Mouse (Mus musculus) heart, embryonic 15.5 days (tissue): ENCODE results near the gene Snx25. TPM values are rescaled to one million over a fixed set of nuclear protein-coding genes. Genes with fewer than 3 reads are reported as not detected.
A peak's percentile ranks its signal among the peaks of the same experiment; 100 is the strongest.

ENCODE experiments used
- ATAC-seq: fragments of 200-750 bp; cut with Nextera tagmentation; replicated peaks from 2 replicates; pipeline ENCODE4 v1.8.0; 2017; ENCODE audit warnings: low read depth, moderate TSS enrichment; ENCODE audit not compliant: insufficient number of reproducible peaks, insufficient read depth, low FRiP score
- H3K27ac ChIP-seq: fragments of 300-500 bp; sonication (generic); 2 replicates; pipeline ENCODE4 v1.5.1; 2015; ENCODE audit warnings: mild to moderate bottlenecking, inconsistent platforms
- H3K27me3 ChIP-seq: fragments of 300-500 bp; sonication (generic); 2 replicates; pipeline ENCODE4 v1.6.1; 2015; ENCODE audit warnings: inconsistent platforms
- H3K36me3 ChIP-seq: fragments of 300-500 bp; sonication (generic); 2 replicates; pipeline ENCODE4 v1.6.1; 2015; ENCODE audit warnings: mild to moderate bottlenecking, inconsistent platforms
- H3K4me1 ChIP-seq: fragments of 300-500 bp; sonication (generic); replicated peaks from 2 replicates; pipeline ENCODE4 v1.6.1; 2015; ENCODE audit warnings: inconsistent platforms
- H3K4me2 ChIP-seq: fragments of 300-500 bp; sonication (generic); 2 replicates; pipeline ENCODE4 v1.6.1; 2015; ENCODE audit warnings: inconsistent platforms, mild to moderate bottlenecking, moderate library complexity
- H3K4me3 ChIP-seq: fragments of 300-500 bp; sonication (generic); 2 replicates; pipeline ENCODE4 v1.5.1; 2015; ENCODE audit warnings: mild to moderate bottlenecking, inconsistent platforms
- H3K9ac ChIP-seq: fragments of 300-500 bp; sonication (generic); 2 replicates; pipeline ENCODE4 v1.6.1; 2015; ENCODE audit warnings: mild to moderate bottlenecking, inconsistent platforms
- H3K9me3 ChIP-seq: fragments of 300-500 bp; sonication (generic); replicated peaks from 2 replicates; pipeline ENCODE4 v1.6.1; 2016; ENCODE audit warnings: inconsistent platforms
- WGBS: fragments of 180-500 bp; shearing (Covaris S2); methylation state at CpG from one replicate; pipeline ENCODE4 v1.1.7; 2015; ENCODE audit warnings: mixed read lengths; 5-methylcytosine and 5-hydroxymethylcytosine counted together
- polyA plus RNA-seq: library from polyadenylated mRNA; unstranded; fragments of >200 nt; fragmentation: Nextera tagmentation; extraction: Ambion mirVana; gene quantifications from 2 replicates; pipeline ENCODE4 v1.2.1, GENCODE M21; 2015

Snx25 gene
- polyA plus RNA-seq, 1 experiment from 2014 or later: 3.1 TPM

DNA sequence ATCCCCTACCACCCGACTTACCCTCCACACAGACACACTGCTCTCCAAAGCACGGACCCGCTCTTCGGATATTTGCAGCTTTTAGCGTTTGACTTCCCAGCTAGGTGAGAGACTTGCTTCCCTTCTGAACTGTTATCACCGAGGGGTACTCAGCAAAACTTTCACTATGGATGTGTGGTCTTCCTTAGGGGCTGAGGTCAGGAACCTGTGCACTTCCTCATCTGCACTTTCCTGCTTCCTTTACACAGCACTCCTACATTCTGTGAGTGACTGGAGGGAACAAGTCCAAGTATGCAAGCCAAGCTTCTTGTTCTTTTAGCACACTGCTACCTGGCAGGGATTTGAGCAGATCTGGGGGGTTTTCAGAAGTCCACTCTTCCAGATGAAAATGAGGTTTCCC is 73.1 kb downstream of the Snx25 start:
- 68% methylated on average over 6 of the region's 6 CpGs for WGBS
- H3K4me2 ChIP-seq: no peak overlapping the region
- no peak overlapping the region for H3K9ac ChIP-seq
- no peak overlapping the region for H3K27ac ChIP-seq
- no peaks in the 10 kb centered on the region for H3K36me3 ChIP-seq
- H3K9me3 ChIP-seq: no peaks in the 10 kb centered on the region
- 0 out of 2 replicates have a peak, but pooled peaks cover 3% of the 10 kb centered on the region for H3K4me1 ChIP-seq
- H3K4me3 ChIP-seq: no peak overlapping the region
- no peaks in the 10 kb centered on the region for H3K27me3 ChIP-seq
- no peak for ATAC-seq

DNA sequence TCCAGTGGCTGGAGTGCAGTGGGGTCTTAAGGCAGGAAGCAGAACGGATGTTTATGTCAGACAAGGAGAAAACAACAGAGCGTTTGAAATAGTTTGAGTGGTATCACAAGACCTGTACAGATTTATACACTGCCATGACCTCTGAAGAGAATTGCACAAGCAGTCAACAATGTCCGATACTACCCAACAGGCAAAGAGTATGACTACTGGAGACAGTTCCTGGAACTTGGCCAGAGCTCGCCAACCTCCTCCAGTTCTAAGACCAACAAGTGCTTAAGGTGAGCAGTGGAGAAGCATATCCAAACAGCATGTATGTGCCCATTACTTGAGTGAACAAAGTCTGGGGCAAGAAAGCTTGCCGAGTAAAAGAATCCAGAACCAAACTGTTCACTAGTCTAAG is 76.7 kb downstream of the Snx25 start:
- Histone ChIP-seq H3K27me3 (no peaks in the 10 kb centered on the region), H3K4me1 (no peaks in the 10 kb centered on the region), H3K36me3 (no peaks in the 10 kb centered on the region), H3K9me3 (no peaks in the 10 kb centered on the region), H3K27ac (no peak overlapping the region), H3K4me3 (no peak overlapping the region), H3K9ac (no peak overlapping the region), H3K4me2 (no peak overlapping the region)
- ATAC-seq: no peak
- WGBS: 86% methylated on average over 5 of the region's 5 CpGs

DNA sequence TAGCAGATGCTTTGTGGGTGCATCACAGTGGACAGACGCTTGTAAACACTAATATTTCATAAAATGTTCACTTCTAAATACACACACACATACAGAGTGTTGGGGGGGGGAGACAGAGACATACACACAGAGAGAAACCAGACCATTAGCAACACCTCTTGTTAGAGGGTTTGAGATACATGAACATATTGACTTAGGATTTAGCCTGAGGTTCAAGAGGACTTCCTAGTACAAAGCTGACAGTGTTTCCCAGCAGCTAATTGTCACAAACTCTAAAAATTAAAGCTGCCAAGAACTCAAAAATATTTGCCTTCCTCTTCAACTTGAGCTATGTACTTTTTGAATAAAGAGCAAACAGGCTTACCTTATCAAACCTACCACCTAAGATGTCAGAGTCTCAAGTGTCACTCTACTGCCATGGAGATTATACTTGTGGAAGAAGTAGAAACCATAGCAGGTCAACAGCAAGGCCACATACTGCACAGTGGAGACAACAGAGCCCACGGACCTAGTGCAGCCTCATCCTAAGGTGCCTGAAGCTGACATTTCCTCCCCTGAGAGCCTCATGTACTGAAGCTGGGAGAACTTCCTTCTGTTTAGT is 78.3 kb downstream of the Snx25 start:
- Histone ChIP-seq H3K9me3 (no peaks in the 10 kb centered on the region), H3K27me3 (no peaks in the 10 kb centered on the region), H3K4me3 (no peak overlapping the region), H3K27ac (no peak overlapping the region), H3K4me2 (no peak overlapping the region), H3K9ac (no peak overlapping the region), H3K36me3 (no peaks in the 10 kb centered on the region), H3K4me1 (no peaks in the 10 kb centered on the region)
- WGBS: 70% methylated on average over 2 of the region's 2 CpGs
- no peak for ATAC-seq

DNA sequence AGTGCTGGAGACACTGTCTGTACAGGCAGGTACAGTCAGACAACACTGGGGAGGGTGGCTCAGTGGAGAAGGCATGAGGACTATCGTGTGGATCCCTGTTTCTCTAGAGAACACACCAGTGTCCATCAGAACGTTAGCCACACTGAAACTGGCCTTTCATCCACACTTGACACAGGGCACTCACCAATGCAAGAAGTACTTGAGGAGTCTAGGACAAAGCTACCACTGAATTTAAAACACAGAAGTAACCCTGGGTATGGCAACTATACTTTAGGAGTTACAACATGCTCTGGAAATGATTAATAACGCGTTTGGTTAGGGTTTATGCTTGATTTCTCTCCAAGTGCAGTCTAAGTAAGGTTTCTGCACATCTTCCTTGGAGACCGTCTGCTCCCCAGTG is 79.2 kb downstream of the Snx25 start:
- no peaks in the 10 kb centered on the region for H3K4me1 ChIP-seq
- no peaks in the 10 kb centered on the region for H3K36me3 ChIP-seq
- H3K4me3 ChIP-seq: no peak overlapping the region
- no peak for ATAC-seq
- H3K27ac ChIP-seq: no peak overlapping the region
- 81% methylated on average over 5 of the region's 5 CpGs for WGBS
- H3K4me2 ChIP-seq: no peak overlapping the region
- no peaks in the 10 kb centered on the region for H3K27me3 ChIP-seq
- no peaks in the 10 kb centered on the region for H3K9me3 ChIP-seq
- H3K9ac ChIP-seq: no peak overlapping the region

DNA sequence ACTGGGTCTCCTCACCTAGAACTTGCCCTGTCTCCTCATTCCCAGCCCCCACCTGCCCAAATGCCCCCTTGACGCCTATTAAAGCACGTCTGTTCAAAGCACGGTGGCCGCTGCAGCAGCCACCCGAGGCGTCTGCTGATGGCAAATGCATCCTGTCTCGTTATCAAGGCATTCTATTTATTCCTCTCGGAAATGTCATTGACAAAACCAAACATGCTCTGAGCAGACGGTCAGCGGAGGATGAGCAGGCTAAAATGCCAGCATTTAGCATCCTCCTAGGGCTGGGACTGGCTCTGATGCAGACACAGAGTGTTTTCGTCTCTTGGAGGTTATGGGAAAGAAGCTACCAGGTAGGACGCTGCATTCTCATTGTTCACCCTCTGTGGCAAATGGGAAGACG is 111.7 kb downstream of the Snx25 start:
- WGBS: 49% methylated on average over 13 of the region's 13 CpGs
- H3K9ac ChIP-seq: no peak overlapping the region
- no peak overlapping the region for H3K27ac ChIP-seq
- peaks cover 8% of the 10 kb centered on the region; the same call in 1 of the 2 replicates for H3K36me3 ChIP-seq
- ATAC-seq: no peak
- H3K4me1 ChIP-seq: peaks cover 7% of the 10 kb centered on the region
- no peaks in the 10 kb centered on the region for H3K27me3 ChIP-seq
- no peaks in the 10 kb centered on the region for H3K9me3 ChIP-seq
- H3K4me3 ChIP-seq: no peak overlapping the region
- no peak overlapping the region for H3K4me2 ChIP-seq

DNA sequence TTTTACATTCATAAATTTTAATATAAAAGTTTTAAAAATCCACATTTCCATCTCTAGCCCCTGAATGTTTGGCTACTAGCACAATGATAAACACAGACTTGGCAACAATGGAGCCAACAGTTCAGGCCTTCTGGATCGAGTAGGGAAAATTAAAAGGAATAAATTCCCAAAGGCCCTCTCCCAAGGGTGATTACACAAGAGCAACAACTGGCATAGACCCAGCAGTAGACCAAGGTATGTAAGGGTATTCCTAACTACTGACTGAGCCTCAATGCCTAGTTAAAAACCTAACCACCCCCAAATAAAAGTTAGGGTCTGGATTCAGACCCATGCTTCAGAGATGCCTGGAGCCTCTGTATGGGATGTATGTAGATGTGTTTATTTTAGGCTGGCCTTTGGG is 112.3 kb downstream of the Snx25 start:
- no peak for ATAC-seq

DNA sequence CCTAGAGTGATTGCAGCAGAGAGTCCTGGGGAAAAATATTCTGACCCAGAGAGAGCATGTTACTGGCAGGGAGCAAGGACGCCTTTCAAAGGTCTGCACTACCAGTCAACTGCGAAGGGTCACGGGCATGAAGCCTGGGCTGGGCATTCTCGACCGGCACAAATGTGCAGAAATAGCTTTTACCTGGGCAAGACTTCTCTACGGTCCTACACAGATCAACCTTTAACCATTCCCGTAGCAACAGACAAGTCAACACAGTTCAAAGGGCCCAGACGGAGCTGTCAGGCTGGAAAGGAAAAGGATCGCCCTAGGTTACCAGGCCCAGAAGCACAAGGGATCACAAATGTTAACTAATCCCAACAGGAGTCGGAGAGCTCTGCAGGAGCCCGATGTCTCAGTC is 115.7 kb downstream of the Snx25 start:
- Histone ChIP-seq H3K27ac (no peak overlapping the region), H3K4me1 (peaks cover 7% of the 10 kb centered on the region), H3K9ac (no peak overlapping the region), H3K36me3 (0 out of 2 replicates have a peak, but pooled peaks cover 2% of the 10 kb centered on the region), H3K9me3 (no peaks in the 10 kb centered on the region), H3K4me3 (no peak overlapping the region), H3K4me2 (no peak overlapping the region), H3K27me3 (no peaks in the 10 kb centered on the region)
- no peak for ATAC-seq
- WGBS: 77% methylated on average over 11 of the region's 11 CpGs

More for the DNA sequence above, 112.3 kb downstream of the Snx25 start:
- H3K27ac ChIP-seq: no peak overlapping the region
- WGBS: 67% methylated on average over 1 of the region's 1 CpGs
- H3K36me3 ChIP-seq: peaks cover 8% of the 10 kb centered on the region; the same call in 1 of the 2 replicates
- H3K9ac ChIP-seq: no peak overlapping the region
- no peak overlapping the region for H3K4me2 ChIP-seq
- no peaks in the 10 kb centered on the region for H3K9me3 ChIP-seq
- H3K4me1 ChIP-seq: peaks cover 7% of the 10 kb centered on the region
- H3K4me3 ChIP-seq: no peak overlapping the region
- no peaks in the 10 kb centered on the region for H3K27me3 ChIP-seq

DNA sequence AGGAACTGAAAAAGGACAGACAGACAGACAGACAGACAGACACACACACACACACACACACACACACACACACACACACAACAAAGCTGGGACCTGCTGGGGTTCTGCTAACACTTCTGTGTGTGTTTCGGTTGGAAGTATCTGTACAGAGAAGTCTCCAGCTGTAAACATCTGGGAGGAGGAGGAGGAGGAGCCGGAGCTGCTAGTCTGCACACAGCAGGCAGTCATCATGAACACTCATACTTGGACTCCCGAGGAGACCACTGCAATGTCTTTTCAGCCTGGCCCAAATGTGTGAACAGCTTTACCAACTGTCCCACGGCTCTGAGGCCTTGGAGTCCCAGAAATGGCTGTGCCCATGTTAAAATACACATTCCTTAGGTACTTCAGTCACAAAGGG is 127.6 kb downstream of the Snx25 start:
- no peaks in the 10 kb centered on the region for H3K36me3 ChIP-seq
- H3K27me3 ChIP-seq: no peaks in the 10 kb centered on the region
- no peaks in the 10 kb centered on the region for H3K9me3 ChIP-seq
- no peak overlapping the region for H3K27ac ChIP-seq
- ATAC-seq: no peak
- 55% methylated on average over 4 of the region's 4 CpGs for whole genome bisulfite sequencing
- H3K4me2 ChIP-seq: no peak overlapping the region
- H3K4me1 ChIP-seq: no peaks in the 10 kb centered on the region; the same call in 1 of the 2 replicates
- H3K4me3 ChIP-seq: no peak overlapping the region
- no peak overlapping the region for H3K9ac ChIP-seq

DNA sequence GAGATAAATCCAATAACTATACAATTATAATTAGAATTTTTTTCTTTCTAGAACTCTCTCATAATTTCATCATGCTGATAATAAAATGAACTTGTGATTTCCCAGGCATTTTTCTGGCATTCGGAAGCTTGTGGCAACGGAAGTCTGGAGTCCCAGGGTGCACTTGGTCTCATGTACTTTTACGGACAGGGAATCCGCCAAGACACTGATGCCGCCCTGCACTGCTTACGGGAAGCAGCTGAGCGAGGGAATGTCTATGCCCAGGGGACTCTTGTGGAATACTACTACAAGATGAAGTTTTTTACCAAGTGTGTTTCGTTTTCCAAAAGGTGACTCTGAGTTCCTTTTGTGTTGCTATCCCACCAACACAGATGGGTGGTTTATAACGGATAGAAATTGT is 129.2 kb downstream of the Snx25 start:
- Histone ChIP-seq H3K27me3 (no peaks in the 10 kb centered on the region), H3K4me2 (no peak overlapping the region), H3K9me3 (no peaks in the 10 kb centered on the region), H3K4me3 (no peak overlapping the region), H3K27ac (no peak overlapping the region), H3K4me1 (no peaks in the 10 kb centered on the region; the same call in 1 of the 2 replicates), H3K9ac (no peak overlapping the region), H3K36me3 (no peaks in the 10 kb centered on the region)
- ATAC-seq: no peak
- WGBS: 83% methylated on average over 9 of the region's 9 CpGs

DNA sequence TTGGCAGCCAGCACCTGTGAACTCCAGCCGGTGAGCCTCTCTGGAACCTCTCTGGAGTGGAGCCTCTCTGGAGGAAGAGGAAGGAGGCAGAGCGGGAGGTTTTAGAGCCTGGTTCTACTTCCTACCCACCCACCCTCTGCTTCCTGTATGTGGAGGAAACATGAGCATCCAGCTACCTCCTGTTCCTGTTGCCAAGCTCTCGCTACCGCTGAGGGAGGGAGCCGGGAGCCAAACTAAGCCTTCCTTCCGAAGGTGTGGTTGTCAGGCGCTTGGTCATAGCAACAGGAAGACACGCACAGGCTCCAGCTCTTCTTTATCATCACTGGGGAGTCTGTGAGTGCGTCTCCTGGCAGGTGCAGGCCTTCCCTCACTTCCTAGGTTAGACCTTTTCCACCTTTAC is 129.8 kb downstream of the Snx25 start:
- H3K36me3 ChIP-seq: no peaks in the 10 kb centered on the region
- no peak overlapping the region for H3K27ac ChIP-seq
- no peak overlapping the region for H3K4me2 ChIP-seq
- H3K27me3 ChIP-seq: no peaks in the 10 kb centered on the region
- no peak for ATAC-seq
- no peak overlapping the region for H3K9ac ChIP-seq
- no peak overlapping the region for H3K4me3 ChIP-seq
- no peaks in the 10 kb centered on the region for H3K9me3 ChIP-seq
- WGBS: 72% methylated on average over 9 of the region's 9 CpGs
- no peaks in the 10 kb centered on the region; the same call in 1 of the 2 replicates for H3K4me1 ChIP-seq

DNA sequence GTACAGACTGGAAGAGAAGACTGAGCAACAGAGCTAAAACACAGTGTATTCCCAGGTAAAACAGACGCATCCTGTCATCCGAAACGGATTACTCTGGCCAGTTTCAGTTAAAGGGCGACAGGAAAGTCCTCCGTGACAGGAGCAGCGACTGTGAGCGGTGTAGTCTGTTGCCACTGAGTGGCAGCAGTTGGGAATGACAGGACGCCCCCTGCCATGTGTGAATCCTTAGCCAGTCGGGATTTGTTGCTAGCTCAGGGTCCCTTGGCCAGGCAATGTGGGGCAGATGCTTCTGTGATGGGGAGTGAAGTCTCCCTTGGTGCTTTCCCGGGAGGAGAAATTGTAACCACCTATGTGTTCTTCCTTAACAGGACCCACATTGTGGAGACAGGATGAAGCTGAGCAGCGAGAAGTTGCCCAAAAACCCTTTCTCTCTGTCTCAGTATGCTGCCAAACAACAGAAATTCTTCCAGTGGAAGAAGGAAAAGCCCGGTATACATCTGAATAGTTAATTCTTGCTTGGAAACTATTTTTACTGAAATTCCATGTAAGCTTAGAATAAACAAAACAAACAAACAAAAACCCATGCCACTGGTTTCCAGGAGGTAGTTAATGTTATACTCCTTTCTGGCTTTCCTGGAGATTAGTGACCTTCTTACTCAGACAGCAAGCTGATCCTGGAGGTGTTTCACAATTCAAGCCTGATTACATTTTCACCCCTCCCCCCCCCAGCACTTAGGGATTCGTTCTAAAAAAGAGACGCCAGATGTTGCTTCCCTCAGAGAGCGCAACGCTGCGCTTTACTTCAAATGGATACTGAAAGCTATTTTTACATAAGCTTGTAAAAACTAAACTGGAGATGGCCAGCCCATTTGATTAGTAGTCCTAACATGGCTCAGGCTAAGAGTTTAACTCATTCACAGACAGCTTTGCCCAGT is 140.9 kb downstream of the Snx25 start:
- no peaks in the 10 kb centered on the region for H3K27me3 ChIP-seq
- peak overlapping the region; percentile 58 for H3K4me2 ChIP-seq
- no peaks in the 10 kb centered on the region for H3K36me3 ChIP-seq
- 0 out of 2 replicates have a peak, but pooled peaks have one; percentile 35 for ATAC-seq
- no peaks in the 10 kb centered on the region for H3K9me3 ChIP-seq
- peak overlapping the region; percentile 32 for H3K4me3 ChIP-seq
- peak overlapping the region; percentile 62 for H3K27ac ChIP-seq
- peaks cover 15% of the 10 kb centered on the region for H3K4me1 ChIP-seq
- H3K9ac ChIP-seq: peak overlapping the region; percentile 35; the same call in 1 of the 2 replicates
- WGBS: 7% methylated on average over 17 of the region's 17 CpGs
